Mouse (Mus musculus): ENCODE measurements at regions not wholly inside any gene's neighbourhood (a gene's known extent, or its start where the extent isn't known, plus 50 kb on each side); places are given as distances from the start of the nearest gene placed in this dataset.

DNA sequence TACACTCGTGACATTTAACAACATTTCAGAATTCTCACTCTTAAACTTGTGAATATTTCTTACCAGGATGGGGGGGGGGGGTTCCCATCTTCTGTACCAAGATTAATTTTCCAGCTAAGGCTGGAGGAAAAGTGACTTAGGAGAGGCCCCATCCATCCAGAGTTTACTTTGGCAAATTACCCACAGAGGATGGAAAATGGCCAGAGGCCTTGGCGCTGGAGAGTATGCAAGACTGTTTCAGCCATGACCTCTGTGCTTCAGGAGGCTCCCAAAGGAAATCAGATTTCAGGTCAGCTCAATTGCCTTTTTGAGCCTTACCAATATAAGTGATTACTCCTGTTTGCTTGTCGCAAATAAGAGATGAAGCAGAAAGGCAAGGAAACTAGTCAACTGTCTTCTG, 143.4 kb upstream of the F930015N05Rik start:
- DNase-seq (no peak), ATAC-seq (no peak)
- H3K27me3 ChIP-seq (ENCODE audit: insufficient read depth, low read length): no peaks in the 10 kb centered on the region
- no peaks in the 10 kb centered on the region for H3K36me3 ChIP-seq (ENCODE audit: insufficient read depth)
- no peaks in the 10 kb centered on the region for H3K4me1 ChIP-seq (ENCODE audit: insufficient read depth)
- H3K27ac ChIP-seq (ENCODE audit: low read depth, low read length): no peak overlapping the region
- H3K4me2 ChIP-seq (ENCODE audit: low read depth): no peak overlapping the region
- H3K9me3 ChIP-seq (ENCODE audit: low read length): no peaks in the 10 kb centered on the region
- no peak overlapping the region for H3K9ac ChIP-seq
- 87% methylated on average over 3 of the region's 3 CpGs for WGBS
- H3K4me3 ChIP-seq (ENCODE audit: low read depth, low read length): no peak overlapping the region
- TF ChIP-seq CTCF (IDR thresholded peaks at IDR 0.05; ENCODE audit: low read depth): no peak

DNA sequence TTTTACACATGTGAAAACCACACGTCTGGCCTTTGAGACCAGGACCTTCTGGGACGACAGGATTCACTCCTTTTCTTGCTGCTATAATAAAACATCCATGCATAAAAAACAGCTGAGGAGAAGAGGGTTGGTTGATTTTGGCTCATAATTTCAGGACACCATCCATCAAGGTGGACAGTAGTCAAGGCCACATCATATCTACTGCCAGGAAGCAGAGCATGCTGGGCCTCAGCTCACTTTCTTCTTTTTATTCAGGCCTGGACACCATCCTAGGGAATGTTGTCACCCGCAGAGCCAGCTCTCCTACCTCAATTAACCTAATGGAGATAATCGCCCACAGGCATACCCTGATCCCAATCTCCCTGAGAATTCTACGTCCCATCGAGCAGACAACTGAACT, 149.6 kb upstream of the F930015N05Rik start:
- Histone ChIP-seq H3K27ac (ENCODE audit: low read depth, low read length) (no peak overlapping the region), H3K4me1 (ENCODE audit: insufficient read depth) (no peaks in the 10 kb centered on the region), H3K9me3 (ENCODE audit: low read length) (no peaks in the 10 kb centered on the region), H3K27me3 (ENCODE audit: insufficient read depth, low read length) (no peaks in the 10 kb centered on the region), H3K36me3 (ENCODE audit: insufficient read depth) (no peaks in the 10 kb centered on the region), H3K9ac (no peak overlapping the region), H3K4me2 (ENCODE audit: low read depth) (no peak overlapping the region), H3K4me3 (ENCODE audit: low read depth, low read length) (no peak overlapping the region)
- no peak for TF ChIP-seq CTCF (IDR thresholded peaks at IDR 0.05; ENCODE audit: low read depth)
- 79% methylated on average over 6 of the region's 6 CpGs for WGBS
- DNase-seq: no peak
- ATAC-seq: no peak

DNA sequence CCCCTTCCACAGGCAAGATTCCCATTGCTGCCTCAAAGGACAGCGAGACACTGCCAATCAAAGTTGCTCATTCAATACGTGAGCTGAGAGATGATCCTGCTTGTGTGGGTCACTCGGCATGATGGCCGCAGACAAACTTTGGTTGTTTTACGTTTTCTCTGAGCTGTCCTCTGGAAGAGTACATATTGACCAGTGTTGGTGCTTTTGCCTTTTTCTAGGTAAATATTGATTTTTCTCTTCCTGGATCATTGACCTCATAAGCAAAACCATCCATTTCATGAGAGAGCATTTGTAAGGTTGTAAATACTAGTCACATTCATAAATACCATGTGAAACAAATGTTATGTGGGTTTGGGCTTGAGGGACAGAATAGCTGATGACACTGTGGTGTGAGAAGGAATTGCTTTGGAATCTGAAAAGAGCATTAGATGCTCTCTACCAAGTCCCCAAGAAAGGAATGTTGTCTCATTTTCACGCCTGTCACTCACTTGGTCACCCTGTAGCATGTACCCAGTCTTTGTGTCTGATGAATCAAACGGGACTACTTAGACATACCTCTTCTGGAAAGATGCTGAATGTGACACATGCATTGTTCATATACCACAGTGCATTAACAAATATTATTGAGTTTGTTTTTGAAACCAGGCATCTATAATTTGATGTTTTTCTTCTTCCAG, 150.7 kb upstream of the F930015N05Rik start:
- ATAC-seq (no peak), DNase-seq (no peak)
- Histone ChIP-seq H3K4me2 (ENCODE audit: low read depth) (no peak overlapping the region), H3K9me3 (ENCODE audit: low read length) (no peaks in the 10 kb centered on the region), H3K4me3 (ENCODE audit: low read depth, low read length) (no peak overlapping the region), H3K27ac (ENCODE audit: low read depth, low read length) (no peak overlapping the region), H3K9ac (no peak overlapping the region), H3K36me3 (ENCODE audit: insufficient read depth) (no peaks in the 10 kb centered on the region), H3K27me3 (ENCODE audit: insufficient read depth, low read length) (no peaks in the 10 kb centered on the region), H3K4me1 (ENCODE audit: insufficient read depth) (no peaks in the 10 kb centered on the region)
- WGBS: 82% methylated on average over 7 of the region's 7 CpGs
- no peak for TF ChIP-seq CTCF (IDR thresholded peaks at IDR 0.05; ENCODE audit: low read depth)

DNA sequence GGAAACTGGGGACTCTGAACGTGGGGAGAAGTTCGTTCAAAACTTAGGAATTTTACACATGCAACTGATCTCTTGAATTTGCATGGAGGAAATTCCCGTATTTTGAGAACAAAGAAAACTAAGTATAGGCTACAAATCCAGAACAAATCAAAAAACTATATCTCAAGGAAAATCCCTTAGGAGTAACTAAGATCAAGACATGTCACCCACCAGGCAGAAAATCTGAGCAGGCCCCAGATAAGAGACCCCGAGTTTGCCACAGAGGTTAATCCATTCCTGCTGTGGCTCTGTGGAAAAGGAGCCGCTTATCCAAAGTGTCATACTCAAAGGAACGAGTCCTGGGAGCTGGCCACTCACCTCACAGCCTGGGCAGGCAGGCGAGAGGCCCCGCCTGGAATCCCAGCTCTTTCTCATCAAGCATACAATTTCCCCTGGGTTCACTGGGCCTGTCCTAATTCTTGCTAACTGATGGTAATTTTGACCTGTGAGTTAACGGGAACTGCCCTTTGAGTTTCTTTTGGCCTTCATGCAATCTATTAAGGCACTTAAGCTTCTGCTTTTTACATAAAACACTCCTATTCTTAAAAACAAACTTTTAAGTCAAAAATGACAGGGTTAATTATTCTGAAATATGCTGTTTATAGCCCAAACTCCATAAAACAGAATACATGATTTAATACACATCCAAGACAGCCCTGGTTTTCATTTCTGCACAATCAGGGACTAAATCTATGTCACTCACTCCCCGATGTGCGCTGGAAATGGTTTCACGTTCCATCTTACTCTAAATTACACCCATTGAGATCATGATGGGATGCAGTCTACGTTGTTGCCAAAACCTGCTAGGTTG, 151.5 kb upstream of the F930015N05Rik start:
- Histone ChIP-seq H3K4me3 (ENCODE audit: low read depth, low read length) (no peak overlapping the region), H3K4me2 (ENCODE audit: low read depth) (no peak overlapping the region), H3K27ac (ENCODE audit: low read depth, low read length) (no peak overlapping the region), H3K9me3 (ENCODE audit: low read length) (no peaks in the 10 kb centered on the region), H3K27me3 (ENCODE audit: insufficient read depth, low read length) (no peaks in the 10 kb centered on the region), H3K9ac (no peak overlapping the region), H3K36me3 (ENCODE audit: insufficient read depth) (no peaks in the 10 kb centered on the region), H3K4me1 (ENCODE audit: insufficient read depth) (no peaks in the 10 kb centered on the region; the same call in 1 of the 2 replicates)
- WGBS: 48% methylated on average over 13 of the region's 13 CpGs
- no peak for TF ChIP-seq CTCF (IDR thresholded peaks at IDR 0.05; ENCODE audit: low read depth)
- ATAC-seq (no peak), DNase-seq (no peak)

GRCm38 (mm10) chr11:64588601-64588989, 152.1 kb upstream of the F930015N05Rik start:
- no peaks in the 10 kb centered on the region; the same call in 1 of the 2 replicates for H3K4me1 ChIP-seq (ENCODE audit: insufficient read depth)
- DNase-seq: no peak
- no peak overlapping the region for H3K27ac ChIP-seq (ENCODE audit: low read depth, low read length)
- no peak for TF ChIP-seq CTCF (IDR thresholded peaks at IDR 0.05; ENCODE audit: low read depth)
- no peak overlapping the region for H3K9ac ChIP-seq
- H3K4me3 ChIP-seq (ENCODE audit: low read depth, low read length): no peak overlapping the region
- H3K27me3 ChIP-seq (ENCODE audit: insufficient read depth, low read length): no peaks in the 10 kb centered on the region
- H3K36me3 ChIP-seq (ENCODE audit: insufficient read depth): no peaks in the 10 kb centered on the region
- no peak for ATAC-seq
- no peaks in the 10 kb centered on the region for H3K9me3 ChIP-seq (ENCODE audit: low read length)
- 59% methylated on average over 6 of the region's 6 CpGs for WGBS
- H3K4me2 ChIP-seq (ENCODE audit: low read depth): no peak overlapping the region

GRCm38 (mm10) chr11:64589026-64589425, 152.6 kb upstream of the F930015N05Rik start:
- ATAC-seq (no peak), DNase-seq (no peak)
- Histone ChIP-seq H3K36me3 (ENCODE audit: insufficient read depth) (no peaks in the 10 kb centered on the region), H3K27ac (ENCODE audit: low read depth, low read length) (no peak overlapping the region), H3K27me3 (ENCODE audit: insufficient read depth, low read length) (no peaks in the 10 kb centered on the region), H3K4me2 (ENCODE audit: low read depth) (no peak overlapping the region), H3K4me3 (ENCODE audit: low read depth, low read length) (no peak overlapping the region), H3K4me1 (ENCODE audit: insufficient read depth) (no peaks in the 10 kb centered on the region; the same call in 1 of the 2 replicates), H3K9ac (no peak overlapping the region), H3K9me3 (ENCODE audit: low read length) (no peaks in the 10 kb centered on the region)
- TF ChIP-seq CTCF (IDR thresholded peaks at IDR 0.05; ENCODE audit: low read depth): no peak
- 77% methylated on average over 7 of the region's 7 CpGs for WGBS

DNA sequence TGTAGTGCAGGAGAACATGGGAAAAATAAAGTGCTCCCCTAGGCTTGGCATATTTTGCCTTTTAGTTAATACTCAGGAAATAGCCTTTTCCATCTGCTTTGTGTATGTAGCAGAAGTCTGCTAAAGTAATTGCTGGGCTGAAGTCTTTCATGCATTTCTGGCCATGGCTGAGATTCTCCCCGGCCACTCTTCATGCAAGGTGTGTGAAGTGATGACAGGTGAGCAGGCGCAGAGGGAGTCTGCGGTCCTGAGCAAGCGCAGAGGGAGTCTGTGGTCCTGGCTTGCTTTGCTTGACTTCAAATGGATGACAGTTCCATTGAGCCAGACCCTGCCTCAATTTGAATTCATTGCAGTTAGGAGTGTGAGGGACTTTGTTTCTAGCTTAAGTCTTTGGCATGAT, 153.6 kb upstream of the F930015N05Rik start:
- H3K27ac ChIP-seq (ENCODE audit: low read depth, low read length): no peak overlapping the region
- ATAC-seq (no peak), DNase-seq (no peak)
- H3K4me1 ChIP-seq (ENCODE audit: insufficient read depth): no peaks in the 10 kb centered on the region; the same call in 1 of the 2 replicates
- TF ChIP-seq CTCF (IDR thresholded peaks at IDR 0.05; ENCODE audit: low read depth): no peak
- no peak overlapping the region for H3K4me3 ChIP-seq (ENCODE audit: low read depth, low read length)
- no peak overlapping the region for H3K4me2 ChIP-seq (ENCODE audit: low read depth)
- H3K9ac ChIP-seq: no peak overlapping the region
- H3K9me3 ChIP-seq (ENCODE audit: low read length): no peaks in the 10 kb centered on the region
- 87% methylated on average over 4 of the region's 4 CpGs for WGBS
- H3K27me3 ChIP-seq (ENCODE audit: insufficient read depth, low read length): no peaks in the 10 kb centered on the region
- no peaks in the 10 kb centered on the region for H3K36me3 ChIP-seq (ENCODE audit: insufficient read depth)
